Mouse (Mus musculus): ENCODE measurements around the gene Smarcad1. TPM values are rescaled to one million over a fixed set of nuclear protein-coding genes. Genes with fewer than 3 reads are reported as not detected.
"Not testable (repeated sequence)": the region's sequence is repeated elsewhere in the genome, so short reads cannot be mapped to it uniquely, and the experiment has no call there.

The Smarcad1 gene
- 119 and 133 TPM in 2 replicates for polyA plus RNA-seq (2014; fragmentation: Nextera tagmentation; extraction: Ambion mirVana)

DNA sequence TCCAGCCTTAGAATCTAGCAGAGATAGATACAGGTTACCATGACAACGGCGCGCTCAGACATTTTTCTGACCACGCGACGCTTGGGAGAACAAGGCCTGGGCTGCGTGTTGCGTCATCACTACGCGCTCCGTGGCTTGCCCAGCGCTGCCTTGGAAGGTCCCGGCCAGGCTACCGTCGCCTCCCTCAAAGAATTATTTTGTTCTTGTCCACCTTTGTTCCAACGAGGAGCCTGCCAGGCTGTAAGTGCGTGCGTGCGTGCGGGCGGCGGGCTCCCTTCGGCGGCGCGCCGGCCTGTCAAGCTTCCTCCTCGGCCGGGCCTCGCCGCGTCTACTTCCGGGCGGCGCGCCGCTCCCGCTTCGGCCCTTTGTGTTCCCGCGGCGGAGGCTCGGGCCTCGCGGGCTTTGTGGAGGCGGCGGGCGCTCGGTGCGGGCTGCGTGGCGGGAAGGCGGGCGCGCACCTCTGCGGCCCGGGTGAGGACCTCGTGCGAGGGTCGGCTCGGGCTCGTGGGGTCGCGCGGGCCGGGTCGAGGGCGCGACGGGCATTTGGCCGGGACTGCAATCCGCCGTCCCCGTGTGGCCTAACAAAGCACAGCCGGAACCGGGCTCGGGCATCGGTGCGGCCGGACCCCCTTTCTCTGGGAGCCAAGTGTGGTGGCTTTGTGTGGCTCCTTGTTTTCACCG is at the start of gene Smarcad1:
Gene Smarcad1, plus strand, starts transcription at position 93 of the 681 bp plus-strand sequence.
- peak; percentile 96 for ATAC-seq (replicated peaks; ENCODE audit: low FRiP score)
- H3K27ac ChIP-seq (ENCODE audit: low read depth, low read length): peak within 1 kb of the TSS; percentile 96

DNA sequence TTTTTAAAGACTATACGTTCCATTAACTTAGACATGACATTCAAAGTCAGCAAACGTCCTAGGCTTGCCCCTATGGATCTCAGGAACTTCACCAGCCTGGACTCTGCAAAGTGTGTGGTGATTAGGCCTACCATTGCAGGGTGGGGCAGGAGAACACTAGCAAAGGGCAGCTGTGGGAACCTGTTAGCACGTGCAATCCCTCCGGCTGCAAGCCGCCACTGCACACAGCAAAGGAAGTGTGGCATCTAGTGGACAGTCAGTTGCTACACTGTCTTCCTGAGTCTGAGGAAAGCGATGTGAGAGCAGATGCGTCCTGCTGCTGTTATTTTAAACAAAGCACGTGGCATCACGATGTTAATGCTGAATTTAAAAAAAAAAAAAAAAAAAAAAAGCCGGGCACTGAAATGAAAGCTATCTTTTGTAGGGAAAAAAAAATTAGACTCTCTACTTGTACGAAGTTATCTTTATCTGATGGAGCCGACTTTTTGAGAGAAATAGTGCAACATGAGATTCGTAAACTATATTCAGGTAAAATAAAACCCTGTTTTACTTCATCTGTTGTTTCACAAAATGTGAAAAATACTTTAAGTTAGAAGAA is 45.5 kb upstream of the Smarcad1 start:
- ATAC-seq (replicated peaks; ENCODE audit: low FRiP score): peak; percentile 74
- H3K4me2 ChIP-seq (ENCODE audit: low read depth, low read length, severe bottlenecking): no peak overlapping the region
- no peaks in the 10 kb centered on the region for H3K4me1 ChIP-seq (replicated peaks; ENCODE audit: control insufficient read depth, insufficient read depth, low read length)
- WGBS: 49% methylated on average over 13 of the region's 13 CpGs
- DNase-seq (ENCODE audit: low spot score): peak; percentile 56
- H3K36me3 ChIP-seq (ENCODE audit: control insufficient read depth, insufficient read depth, low read length): no peaks in the 10 kb centered on the region
- H3K27ac ChIP-seq (ENCODE audit: low read depth, low read length): no peak overlapping the region
- no peaks in the 10 kb centered on the region for H3K9me3 ChIP-seq (ENCODE audit: control insufficient read depth, low read length)
- H3K9ac ChIP-seq (ENCODE audit: low read length): no peak overlapping the region
- no peaks in the 10 kb centered on the region for H3K27me3 ChIP-seq (ENCODE audit: control insufficient read depth, insufficient read depth, low read length)
- no peak overlapping the region for H3K4me3 ChIP-seq (ENCODE audit: low read depth, low read length)

More for the DNA sequence above, at the start of gene Smarcad1:
- H3K4me3 ChIP-seq (ENCODE audit: low read depth, low read length): peak within 1 kb of the TSS; percentile 81
- no peaks in the 10 kb centered on the region for H3K27me3 ChIP-seq (ENCODE audit: control insufficient read depth, insufficient read depth, low read length)
- peak; percentile 94 for DNase-seq (ENCODE audit: low spot score)
- H3K9me3 ChIP-seq (ENCODE audit: control insufficient read depth, low read length): no peaks in the 10 kb centered on the region; the same call in 1 of the 2 replicates
- peak within 1 kb of the TSS; percentile 72 for H3K4me2 ChIP-seq (ENCODE audit: low read depth, low read length, severe bottlenecking)
- peaks cover 20% of the 10 kb centered on the region for H3K36me3 ChIP-seq (ENCODE audit: control insufficient read depth, insufficient read depth, low read length)
- WGBS: under 1% methylated on average over 76 of the region's 81 CpGs
- H3K4me1 ChIP-seq (replicated peaks; ENCODE audit: control insufficient read depth, insufficient read depth, low read length): peaks cover 2% of the 10 kb centered on the region; the same call in 1 of the 2 replicates
- peak within 1 kb of the TSS; percentile 99 for H3K9ac ChIP-seq (ENCODE audit: low read length)

DNA sequence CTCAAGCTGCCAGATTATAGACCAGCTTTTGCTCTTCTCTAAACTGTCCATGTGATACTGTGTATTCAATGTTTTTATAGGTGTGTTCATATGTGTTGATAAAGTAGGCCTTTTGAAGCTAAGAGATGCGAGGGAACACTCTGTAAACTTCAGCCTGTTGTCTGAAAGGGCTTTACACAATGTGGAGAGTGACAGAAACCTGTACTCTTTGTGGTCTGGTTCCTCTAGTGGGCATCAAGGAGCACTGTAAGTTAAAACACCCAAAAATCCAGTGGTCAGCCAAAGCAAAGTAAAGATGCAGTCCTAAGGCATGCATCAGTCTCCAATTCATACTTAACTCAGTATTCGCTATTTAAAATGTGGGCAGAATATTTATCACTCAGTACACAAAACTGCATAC is 44.6 kb upstream of the Smarcad1 start:
- 80% methylated on average over 2 of the region's 2 CpGs for WGBS
- no peak for ATAC-seq (replicated peaks; ENCODE audit: low FRiP score)

DNA sequence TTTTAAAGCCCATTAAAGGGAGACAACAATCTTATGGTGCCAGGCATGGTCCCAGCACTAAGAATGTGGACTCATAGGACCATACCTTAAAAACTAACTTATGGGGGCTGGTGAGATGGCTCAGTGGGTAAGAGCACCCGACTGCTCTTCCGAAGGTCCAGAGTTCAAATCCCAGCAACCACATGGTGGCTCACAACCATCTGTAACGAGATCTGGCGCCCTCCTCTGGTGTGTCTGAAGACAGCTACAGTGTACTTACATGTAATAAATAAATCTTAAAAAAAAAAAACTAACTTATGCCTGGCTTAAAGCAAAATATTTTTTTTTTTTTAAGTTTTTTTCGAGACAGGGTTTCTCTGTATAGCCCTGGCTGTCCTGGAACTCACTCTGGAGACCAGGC is 41.6 kb upstream of the Smarcad1 start:
- DNase-seq (ENCODE audit: low spot score); H3K4me1 ChIP-seq (replicated peaks; ENCODE audit: control insufficient read depth, insufficient read depth, low read length); ATAC-seq (replicated peaks; ENCODE audit: low FRiP score); H3K27ac ChIP-seq (ENCODE audit: low read depth, low read length); H3K4me3 ChIP-seq (ENCODE audit: low read depth, low read length); H3K27me3 ChIP-seq (ENCODE audit: control insufficient read depth, insufficient read depth, low read length); H3K36me3 ChIP-seq (ENCODE audit: control insufficient read depth, insufficient read depth, low read length); H3K9me3 ChIP-seq (ENCODE audit: control insufficient read depth, low read length); H3K4me2 ChIP-seq (ENCODE audit: low read depth, low read length, severe bottlenecking); H3K9ac ChIP-seq (ENCODE audit: low read length): not testable (repeated sequence)
- 83% methylated on average over 5 of the region's 5 CpGs for WGBS

More for the DNA sequence above, 44.6 kb upstream of the Smarcad1 start:
- no peak overlapping the region for H3K4me3 ChIP-seq (ENCODE audit: low read depth, low read length)
- H3K36me3 ChIP-seq (ENCODE audit: control insufficient read depth, insufficient read depth, low read length): no peaks in the 10 kb centered on the region
- H3K4me2 ChIP-seq (ENCODE audit: low read depth, low read length, severe bottlenecking): no peak overlapping the region
- no peaks in the 10 kb centered on the region for H3K9me3 ChIP-seq (ENCODE audit: control insufficient read depth, low read length)
- no peaks in the 10 kb centered on the region for H3K4me1 ChIP-seq (replicated peaks; ENCODE audit: control insufficient read depth, insufficient read depth, low read length)
- no peak overlapping the region for H3K9ac ChIP-seq (ENCODE audit: low read length)
- no peaks in the 10 kb centered on the region for H3K27me3 ChIP-seq (ENCODE audit: control insufficient read depth, insufficient read depth, low read length)
- DNase-seq (ENCODE audit: low spot score): no peak
- H3K27ac ChIP-seq (ENCODE audit: low read depth, low read length): no peak overlapping the region

- no peak for DNase-seq (ENCODE audit: low spot score)
- no peak overlapping the region for H3K27ac ChIP-seq (ENCODE audit: low read depth, low read length)
- WGBS: 83% methylated on average over 3 of the region's 3 CpGs
Observed at GRCm38 (mm10) chr6:65002196-65002595, 40.2 kb upstream of the Smarcad1 start.

DNA sequence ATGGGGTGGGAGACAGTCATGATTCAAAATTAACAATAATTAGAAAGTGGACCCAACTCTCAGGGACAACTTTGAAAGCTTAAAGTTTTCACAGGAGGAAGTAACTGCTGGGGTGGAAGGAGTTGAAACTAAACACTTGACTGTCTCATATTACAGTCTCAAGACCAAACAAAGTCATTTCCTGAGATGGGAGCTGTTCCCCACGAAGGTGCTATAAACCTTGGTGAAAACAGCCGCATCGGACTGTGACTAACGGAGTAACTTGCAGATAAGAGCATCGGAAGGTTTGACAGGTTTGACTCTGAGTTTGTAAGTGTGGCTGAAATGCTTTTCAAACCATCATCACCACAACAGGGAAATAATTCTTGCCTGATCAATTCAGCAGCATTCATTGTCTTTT is 33.5 kb upstream of the Smarcad1 start:
- Histone ChIP-seq H3K4me1 (replicated peaks; ENCODE audit: control insufficient read depth, insufficient read depth, low read length) (no peaks in the 10 kb centered on the region), H3K4me3 (ENCODE audit: low read depth, low read length) (no peak overlapping the region), H3K36me3 (ENCODE audit: control insufficient read depth, insufficient read depth, low read length) (no peaks in the 10 kb centered on the region), H3K9me3 (ENCODE audit: control insufficient read depth, low read length) (no peaks in the 10 kb centered on the region), H3K27ac (ENCODE audit: low read depth, low read length) (no peak overlapping the region), H3K9ac (ENCODE audit: low read length) (no peak overlapping the region), H3K4me2 (ENCODE audit: low read depth, low read length, severe bottlenecking) (no peak overlapping the region), H3K27me3 (ENCODE audit: control insufficient read depth, insufficient read depth, low read length) (no peaks in the 10 kb centered on the region)
- ATAC-seq (replicated peaks; ENCODE audit: low FRiP score) (no peak), DNase-seq (ENCODE audit: low spot score) (no peak)
- WGBS: 83% methylated on average over 5 of the region's 5 CpGs

More at GRCm38 (mm10) chr6:65002196-65002595, 40.2 kb upstream of the Smarcad1 start:
- Histone ChIP-seq H3K9ac (ENCODE audit: low read length) (no peak overlapping the region), H3K9me3 (ENCODE audit: control insufficient read depth, low read length) (no peaks in the 10 kb centered on the region), H3K4me2 (ENCODE audit: low read depth, low read length, severe bottlenecking) (no peak overlapping the region), H3K4me1 (replicated peaks; ENCODE audit: control insufficient read depth, insufficient read depth, low read length) (no peaks in the 10 kb centered on the region), H3K36me3 (ENCODE audit: control insufficient read depth, insufficient read depth, low read length) (no peaks in the 10 kb centered on the region), H3K27me3 (ENCODE audit: control insufficient read depth, insufficient read depth, low read length) (no peaks in the 10 kb centered on the region), H3K4me3 (ENCODE audit: low read depth, low read length) (no peak overlapping the region)
- ATAC-seq (replicated peaks; ENCODE audit: low FRiP score): no peak

- H3K4me1 ChIP-seq (replicated peaks; ENCODE audit: control insufficient read depth, insufficient read depth, low read length): no peaks in the 10 kb centered on the region
- H3K4me3 ChIP-seq (ENCODE audit: low read depth, low read length): no peak overlapping the region
- no peaks in the 10 kb centered on the region for H3K36me3 ChIP-seq (ENCODE audit: control insufficient read depth, insufficient read depth, low read length)
- DNase-seq (ENCODE audit: low spot score): no peak
- WGBS: 77% methylated on average over 5 of the region's 5 CpGs
- no peak overlapping the region for H3K9ac ChIP-seq (ENCODE audit: low read length)
- H3K27ac ChIP-seq (ENCODE audit: low read depth, low read length): no peak overlapping the region
- ATAC-seq (replicated peaks; ENCODE audit: low FRiP score): no peak
- H3K9me3 ChIP-seq (ENCODE audit: control insufficient read depth, low read length): no peaks in the 10 kb centered on the region
- no peak overlapping the region for H3K4me2 ChIP-seq (ENCODE audit: low read depth, low read length, severe bottlenecking)
- H3K27me3 ChIP-seq (ENCODE audit: control insufficient read depth, insufficient read depth, low read length): no peaks in the 10 kb centered on the region
Observed at GRCm38 (mm10) chr6:65011444-65011990, 30.9 kb upstream of the Smarcad1 start.

GRCm38 (mm10) chr6:65012142-65012541 is 30.2 kb upstream of the Smarcad1 start:
- DNase-seq (ENCODE audit: low spot score) (no peak), ATAC-seq (replicated peaks; ENCODE audit: low FRiP score) (no peak)
- 89% methylated on average over 2 of the region's 2 CpGs for WGBS

More at GRCm38 (mm10) chr6:65012142-65012541, 30.2 kb upstream of the Smarcad1 start:
- H3K9me3 ChIP-seq (ENCODE audit: control insufficient read depth, low read length): no peaks in the 10 kb centered on the region
- H3K4me2 ChIP-seq (ENCODE audit: low read depth, low read length, severe bottlenecking): no peak overlapping the region
- H3K4me3 ChIP-seq (ENCODE audit: low read depth, low read length): no peak overlapping the region
- H3K9ac ChIP-seq (ENCODE audit: low read length): no peak overlapping the region
- no peaks in the 10 kb centered on the region for H3K4me1 ChIP-seq (replicated peaks; ENCODE audit: control insufficient read depth, insufficient read depth, low read length)
- H3K27ac ChIP-seq (ENCODE audit: low read depth, low read length): no peak overlapping the region
- H3K36me3 ChIP-seq (ENCODE audit: control insufficient read depth, insufficient read depth, low read length): no peaks in the 10 kb centered on the region
- no peaks in the 10 kb centered on the region for H3K27me3 ChIP-seq (ENCODE audit: control insufficient read depth, insufficient read depth, low read length)

Measured in forebrain, embryonic 11.5 days (tissue).